Mouse (Mus musculus) stomach, embryonic 14.5 days (tissue): ENCODE results near the gene Atl3. TPM values are rescaled to one million over a fixed set of nuclear protein-coding genes. Genes with fewer than 3 reads are reported as not detected.

Experiments
- ATAC-seq: fragments of 200-750 bp; cut with Nextera tagmentation; 2 replicates; pipeline ENCODE4 v1.8.0; 2017; ENCODE audit warnings: low read depth, moderate TSS enrichment; ENCODE audit not compliant: insufficient number of reproducible peaks, insufficient read depth, low FRiP score
- H3K27ac ChIP-seq: fragments of 300-500 bp; sonication (generic); 2 replicates; pipeline ENCODE4 v1.5.1; 2014; ENCODE audit warnings: mild to moderate bottlenecking, low read length, moderate library complexity, mixed read lengths
- H3K27me3 ChIP-seq: fragments of 300-500 bp; sonication (generic); 2 replicates; pipeline ENCODE4 v1.6.1; 2014; ENCODE audit warnings: low read length, control low read depth, mixed read lengths; ENCODE audit not compliant: control insufficient read depth, insufficient read depth
- H3K36me3 ChIP-seq: fragments of 300-500 bp; sonication (generic); 2 replicates; pipeline ENCODE4 v1.6.1; 2014; ENCODE audit warnings: mild to moderate bottlenecking, control low read depth, low read length, moderate library complexity, mixed read lengths; ENCODE audit not compliant: control insufficient read depth, insufficient read depth
- H3K4me1 ChIP-seq: fragments of 300-500 bp; sonication (generic); 2 replicates; pipeline ENCODE4 v1.6.1; 2014; ENCODE audit warnings: low read length, control low read depth, mixed read lengths; ENCODE audit not compliant: control insufficient read depth, insufficient read depth
- H3K4me2 ChIP-seq: fragments of 300-500 bp; sonication (generic); replicated peaks from 2 replicates; pipeline ENCODE4 v1.6.1; 2014; ENCODE audit warnings: low read depth, low read length, control low read depth
- H3K4me3 ChIP-seq: fragments of 300-500 bp; sonication (generic); 2 replicates; pipeline ENCODE4 v1.5.1; 2014; ENCODE audit warnings: low read depth, low read length, control low read depth
- H3K9ac ChIP-seq: fragments of 300-500 bp; sonication (generic); replicated peaks from 2 replicates; pipeline ENCODE4 v1.6.1; 2014; ENCODE audit warnings: low read depth, mild to moderate bottlenecking, control low read depth, low read length, moderate library complexity, mixed read lengths
- H3K9me3 ChIP-seq: fragments of 300-500 bp; sonication (generic); 2 replicates; pipeline ENCODE4 v1.6.1; 2016; ENCODE audit warnings: low read depth, low read length, control low read depth; ENCODE audit not compliant: control insufficient read depth
- WGBS: fragments of 180-500 bp; shearing (Covaris S2); extraction: QIAGEN DNeasy Blood & Tissue Kit; methylation state at CpG from one replicate; pipeline ENCODE4 v1.1.7; 2014; 5-methylcytosine and 5-hydroxymethylcytosine counted together
- polyA plus RNA-seq: library from polyadenylated mRNA; unstranded; fragments of >200 nt; fragmentation: Nextera tagmentation; extraction: Ambion mirVana; gene quantifications from 2 replicates; pipeline ENCODE4 v1.2.1, GENCODE M21; 2014

Atl3 gene
- polyA plus RNA-seq, 1 experiment from 2014 or later, result 21.0 TPM

- no peak overlapping the region for H3K9ac ChIP-seq
- ATAC-seq, result no peak
- no peaks in the 10 kb centered on the region for H3K9me3 ChIP-seq
- no peak overlapping the region for H3K27ac ChIP-seq
- no peak overlapping the region for H3K4me3 ChIP-seq
- H3K27me3 ChIP-seq, result no peaks in the 10 kb centered on the region
- no peaks in the 10 kb centered on the region for H3K36me3 ChIP-seq
- H3K4me2 ChIP-seq, result no peak overlapping the region
- WGBS, result 96% methylated on average over 3 of the region's 3 CpGs
- peaks cover 8% of the 10 kb centered on the region; the same call in 1 of the 2 replicates for H3K4me1 ChIP-seq
Measured at GRCm38 (mm10) chr19:7479751-7480248, 14.0 kb upstream of the Atl3 start.

DNA sequence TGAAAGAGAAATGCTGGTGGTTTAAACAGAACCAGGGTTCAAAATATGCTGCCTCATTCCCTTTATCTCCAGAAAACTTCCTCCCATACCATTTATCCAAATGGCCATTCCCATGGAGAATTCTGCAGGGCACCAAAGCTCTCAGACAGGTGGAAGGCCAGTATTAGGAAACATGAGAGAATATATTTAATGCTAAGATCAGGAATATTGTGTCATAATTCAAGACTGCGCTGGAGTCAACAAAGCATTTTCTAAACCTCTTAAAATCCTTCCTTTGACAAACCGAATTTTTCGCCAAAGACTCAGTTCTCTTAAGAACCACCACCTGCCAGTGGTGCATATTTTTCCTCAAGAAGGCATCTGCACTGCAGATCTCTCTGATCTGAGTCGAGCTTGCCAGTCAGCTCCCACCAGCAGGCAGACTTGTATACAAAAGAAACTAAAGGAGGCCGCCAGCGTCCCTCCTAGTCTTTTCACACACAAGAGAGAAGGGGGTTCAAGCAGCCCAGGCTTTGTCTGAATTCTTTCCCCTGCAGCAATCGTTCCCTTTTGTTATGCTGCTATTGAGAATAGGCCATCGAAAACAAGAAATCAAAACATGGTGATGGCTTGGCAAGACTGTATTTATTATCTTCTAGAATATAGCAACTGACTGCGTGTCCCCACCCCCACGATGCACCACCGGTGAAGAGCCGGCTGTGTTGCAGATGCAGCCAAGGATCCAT is 12.1 kb upstream of the Atl3 start:
- Histone ChIP-seq H3K4me1 (peaks cover 8% of the 10 kb centered on the region; the same call in 1 of the 2 replicates), H3K9me3 (no peaks in the 10 kb centered on the region), H3K4me3 (peak overlapping the region; percentile 90), H3K4me2 (peak overlapping the region; percentile 72), H3K9ac (peak overlapping the region; percentile 86), H3K27ac (peak overlapping the region; percentile 97; the same call in 1 of the 2 replicates), H3K27me3 (no peaks in the 10 kb centered on the region), H3K36me3 (no peaks in the 10 kb centered on the region)
- no peak for ATAC-seq
- 6% methylated on average over 12 of the region's 12 CpGs for WGBS

- H3K27me3 ChIP-seq, result no peaks in the 10 kb centered on the region
- peak overlapping the region; percentile 97; the same call in 1 of the 2 replicates for H3K27ac ChIP-seq
- peak overlapping the region; percentile 72 for H3K4me2 ChIP-seq
- no peak for ATAC-seq
- H3K36me3 ChIP-seq, result no peaks in the 10 kb centered on the region
- under 1% methylated on average over 7 of the region's 7 CpGs for WGBS
- no peaks in the 10 kb centered on the region for H3K9me3 ChIP-seq
- H3K9ac ChIP-seq, result peak overlapping the region; percentile 86
- H3K4me3 ChIP-seq, result peak overlapping the region; percentile 90
- H3K4me1 ChIP-seq, result peaks cover 8% of the 10 kb centered on the region; the same call in 1 of the 2 replicates
Measured at GRCm38 (mm10) chr19:7482266-7482598, 11.6 kb upstream of the Atl3 start.

GRCm38 (mm10) chr19:7482599-7483511 is 11.0 kb upstream of the Atl3 start, which contains the start of gene Rtn3:
Rtn3 (minus strand) TSS chr19:7483281.
- Histone ChIP-seq H3K27me3 (no peaks in the 10 kb centered on the region), H3K27ac (peak within 1 kb of the TSS; percentile 97), H3K9me3 (no peaks in the 10 kb centered on the region), H3K36me3 (no peaks in the 10 kb centered on the region), H3K4me1 (peaks cover 8% of the 10 kb centered on the region; the same call in 1 of the 2 replicates), H3K4me2 (peak within 1 kb of the TSS; percentile 72), H3K4me3 (peak within 1 kb of the TSS; percentile 90), H3K9ac (peak within 1 kb of the TSS; percentile 86)
- under 1% methylated on average over 80 of the region's 80 CpGs for WGBS
- ATAC-seq, result peak; percentile 93

GRCm38 (mm10) chr19:7483512-7483882 is 10.3 kb upstream of the Atl3 start:
- WGBS, result under 1% methylated on average over 6 of the region's 6 CpGs

DNA sequence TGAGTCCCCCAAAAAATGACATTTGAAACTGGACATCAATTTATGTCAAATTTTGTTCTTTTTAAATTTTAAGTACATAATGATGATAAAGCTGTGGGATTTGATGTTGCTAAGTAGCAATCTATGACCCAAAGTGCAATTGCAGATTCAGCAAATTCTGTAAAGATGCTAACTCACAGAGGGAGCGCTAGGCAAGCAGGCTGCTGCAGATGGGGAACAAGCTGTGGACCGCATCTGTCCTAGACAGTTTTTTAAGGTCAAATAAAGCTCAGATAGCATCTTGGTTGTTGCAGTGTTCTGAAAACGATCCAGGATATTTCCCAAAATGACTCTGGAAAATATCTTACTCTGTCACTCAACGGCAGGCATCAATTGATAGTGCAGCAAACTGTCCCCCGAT is 9.8 kb upstream of the Atl3 start:
- H3K4me2 ChIP-seq, result no peak overlapping the region
- H3K27me3 ChIP-seq, result no peaks in the 10 kb centered on the region
- no peaks in the 10 kb centered on the region for H3K36me3 ChIP-seq
- no peak overlapping the region for H3K4me3 ChIP-seq
- WGBS, result 52% methylated on average over 5 of the region's 5 CpGs
- H3K27ac ChIP-seq, result no peak overlapping the region
- no peak overlapping the region for H3K9ac ChIP-seq
- peaks cover 8% of the 10 kb centered on the region; the same call in 1 of the 2 replicates for H3K4me1 ChIP-seq
- no peaks in the 10 kb centered on the region for H3K9me3 ChIP-seq
- no peak for ATAC-seq

More at GRCm38 (mm10) chr19:7483512-7483882, 10.3 kb upstream of the Atl3 start:
- Histone ChIP-seq H3K4me2 (peak overlapping the region; percentile 63), H3K9me3 (no peaks in the 10 kb centered on the region), H3K27ac (peak overlapping the region; percentile 97; the same call in 1 of the 2 replicates), H3K4me3 (peak overlapping the region; percentile 90), H3K4me1 (peaks cover 8% of the 10 kb centered on the region; the same call in 1 of the 2 replicates), H3K36me3 (no peaks in the 10 kb centered on the region), H3K9ac (no peak overlapping the region), H3K27me3 (no peaks in the 10 kb centered on the region)
- peak; percentile 28 for ATAC-seq

GRCm38 (mm10) chr19:7487680-7488079 is 6.2 kb upstream of the Atl3 start:
- H3K27me3 ChIP-seq, result no peaks in the 10 kb centered on the region
- H3K4me3 ChIP-seq, result no peak overlapping the region
- no peak overlapping the region for H3K27ac ChIP-seq
- H3K4me2 ChIP-seq, result no peak overlapping the region
- whole genome bisulfite sequencing, result 81% methylated on average over 8 of the region's 8 CpGs
- no peaks in the 10 kb centered on the region for H3K36me3 ChIP-seq
- H3K9ac ChIP-seq, result no peak overlapping the region
- H3K4me1 ChIP-seq, result no peaks in the 10 kb centered on the region
- no peaks in the 10 kb centered on the region for H3K9me3 ChIP-seq
- ATAC-seq, result no peak

- no peak overlapping the region for H3K4me3 ChIP-seq
- no peaks in the 10 kb centered on the region for H3K36me3 ChIP-seq
- H3K27ac ChIP-seq, result no peak overlapping the region
- H3K27me3 ChIP-seq, result no peaks in the 10 kb centered on the region
- 86% methylated on average over 6 of the region's 6 CpGs for WGBS
- no peak overlapping the region for H3K4me2 ChIP-seq
- 0 out of 2 replicates have a peak, but pooled peaks cover 5% of the 10 kb centered on the region for H3K4me1 ChIP-seq
- H3K9me3 ChIP-seq, result no peaks in the 10 kb centered on the region
- no peak overlapping the region for H3K9ac ChIP-seq
- no peak for ATAC-seq
Measured at GRCm38 (mm10) chr19:7491960-7492359, 1.9 kb upstream of the Atl3 start.
